Mouse (Mus musculus) gastrocnemius, postnatal 4 days (tissue): ENCODE results near the gene Cyp4f18. TPM values are rescaled to one million over a fixed set of nuclear protein-coding genes. Genes with fewer than 3 reads are reported as not detected.
"Not testable (repeated sequence)": the region's sequence is repeated elsewhere in the genome, so short reads cannot be mapped to it uniquely, and the experiment has no call there.

ENCODE experiments used
- DNase-seq, 2 experiments: peaks; one replicate each; pipeline ENCODE4 v3.0.0; 2021 to 2022; ENCODE audit warnings: low spot score in 2 of 2, mixed read lengths in 2 of 2
- long read RNA-seq, 2 experiments: library from polyadenylated mRNA; stranded (forward); transcript quantifications; one replicate each; pipeline ENCODE4 v2.0.0; 2021
- total RNA-seq, 2 experiments: library from RNA; stranded (reverse); gene quantifications; 2 replicates each; pipeline ENCODE4 v1.2.3; 2021

Gene Cyp4f18
- under 1 TPM; 0.37 to 0.44 TPM for total RNA-seq
- long read RNA-seq, experiment 1, partial matches to known transcripts, result 0 of 1 reads
- long read RNA-seq, experiment 1, other reads (novel, unspliced or antisense), result 0 of 1 reads
- long read RNA-seq, experiment 2, partial matches to known transcripts, result 0 of 3 reads
- long read RNA-seq, experiment 2, other reads (novel, unspliced or antisense), result 2 of 3 reads

- DNase-seq, result no peak
These were observed at the start of gene Cyp4f18 for GRCm38 (mm10) chr8:72009473-72009872. TSS of gene Cyp4f18 (minus strand) at chr8:72009626.

DNA sequence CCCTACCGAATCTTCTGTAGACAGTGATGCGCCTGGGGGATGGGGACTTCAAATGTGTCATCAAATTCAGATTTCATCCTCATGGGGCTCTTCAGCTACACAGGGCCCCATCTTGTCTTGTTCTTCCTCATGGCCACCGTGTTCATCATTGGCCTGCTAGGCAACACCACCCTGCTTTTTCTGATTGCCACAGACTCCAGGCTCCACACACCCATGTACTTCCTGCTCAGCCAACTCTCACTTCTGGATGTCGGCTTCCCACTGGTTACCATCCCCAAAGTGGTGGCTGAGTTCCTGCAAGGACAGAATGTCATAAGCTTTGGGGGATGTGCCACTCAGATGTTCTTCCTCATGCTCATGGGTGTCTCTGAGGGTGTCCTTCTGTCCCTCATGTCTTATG lies 48.2 kb upstream of the Cyp4f18 start:
- DNase-seq, result not testable (repeated sequence)

DNA sequence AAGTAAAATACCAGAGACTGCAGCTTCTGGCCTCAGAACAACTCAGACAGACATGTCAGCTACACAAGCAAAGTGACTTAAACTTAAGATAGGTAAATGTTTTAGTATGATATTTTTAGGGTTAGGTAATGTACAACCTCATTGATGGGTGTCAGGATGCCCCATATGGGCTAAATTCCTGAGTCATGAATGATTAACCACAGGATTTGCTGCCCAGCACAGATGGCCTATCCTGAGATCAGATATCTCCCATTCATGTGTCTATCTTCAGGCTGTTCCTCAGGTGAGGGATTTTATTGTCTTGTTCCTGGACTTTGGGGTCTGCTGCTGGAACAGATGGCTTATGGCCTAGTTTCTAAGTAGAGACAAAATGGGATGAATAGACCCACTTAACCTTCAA lies 45.2 kb upstream of the Cyp4f18 start:
- DNase-seq, result not testable (repeated sequence)

GRCm38 (mm10) chr8:72042493-72042892 lies 33.1 kb upstream of the Cyp4f18 start:
- no peak for DNase-seq

DNA sequence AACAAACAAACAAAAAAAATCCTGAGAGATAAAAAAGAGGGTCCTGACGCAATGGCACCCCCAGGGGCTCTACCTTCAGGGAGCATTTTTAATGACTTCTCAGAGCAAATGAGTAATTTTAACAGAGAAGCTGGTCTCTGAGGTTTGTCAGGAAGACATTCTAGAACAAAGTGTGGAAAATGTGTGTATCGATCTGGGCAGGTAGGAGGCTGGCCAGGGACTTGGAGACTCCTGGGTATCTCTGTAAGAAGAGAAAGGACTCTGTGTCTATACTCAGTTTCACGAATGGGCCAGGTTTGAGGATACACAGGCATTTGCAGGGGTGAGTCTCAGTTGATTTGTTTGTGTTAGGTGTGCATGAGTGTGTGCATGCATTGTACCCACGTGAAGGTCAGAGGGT lies 31.5 kb upstream of the Cyp4f18 start, which contains the start of gene Olfr372:
Gene Olfr372, plus strand, starts transcription at position 301 of the 400 bp plus-strand sequence.
- DNase-seq, result not testable (repeated sequence)

DNA sequence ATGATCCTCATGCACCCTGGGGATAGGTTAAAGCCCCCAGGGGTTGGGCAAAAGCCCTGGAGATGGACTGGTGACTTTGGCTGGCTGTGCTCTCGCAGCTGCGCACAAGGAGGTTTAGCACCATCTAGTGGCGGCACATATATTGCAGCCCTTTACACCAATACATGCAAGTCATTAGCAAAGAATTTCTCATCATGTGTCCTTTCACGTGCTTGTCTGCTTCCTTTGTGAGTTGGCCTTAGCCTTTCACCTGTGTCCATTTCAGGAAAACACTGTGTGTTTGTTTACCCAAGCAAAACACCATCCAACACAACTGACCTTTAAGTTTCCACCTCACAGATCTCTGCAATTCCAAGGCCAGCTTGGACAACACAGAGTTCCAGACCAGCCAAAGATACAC lies 23.5 kb upstream of the Cyp4f18 start:
- DNase-seq, result peak in 1 of 2 experiments; percentile 29

- DNase-seq, result not testable (repeated sequence)
These were observed 15.5 kb upstream of the Cyp4f18 start for GRCm38 (mm10) chr8:72024886-72025285.

- DNase-seq, result no peak
These were observed 10.4 kb upstream of the Cyp4f18 start for GRCm38 (mm10) chr8:72019816-72020215.

GRCm38 (mm10) chr8:72019022-72019421 lies 9.6 kb upstream of the Cyp4f18 start:
- DNase-seq, result not testable (repeated sequence)

DNA sequence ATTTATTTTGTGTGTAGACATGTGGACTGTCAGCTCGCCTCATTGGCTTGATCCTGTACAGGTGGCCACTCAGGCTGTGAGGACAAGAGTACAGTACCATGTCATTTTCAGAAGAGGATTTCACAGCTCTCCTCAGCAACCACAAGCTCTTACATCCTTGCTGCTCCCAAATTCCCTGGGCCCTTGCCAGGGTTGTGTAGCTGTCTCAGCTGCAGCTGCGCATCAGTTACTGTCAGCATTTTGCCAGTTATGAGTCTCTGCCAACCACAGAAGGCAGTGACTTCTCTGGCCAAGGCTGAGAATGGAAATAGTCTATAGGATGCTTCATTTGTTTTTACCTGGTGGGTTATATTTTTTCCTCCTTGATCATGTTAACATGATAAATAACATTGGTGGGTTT lies 8.7 kb upstream of the Cyp4f18 start:
- peak in 1 of 2 experiments; percentile 36 for DNase-seq

- DNase-seq, result not testable (repeated sequence)
These were observed 7.9 kb upstream of the Cyp4f18 start for GRCm38 (mm10) chr8:72017339-72017738.

GRCm38 (mm10) chr8:72013506-72014228 lies 4.2 kb upstream of the Cyp4f18 start:
- DNase-seq, result peak in 1 of 2 experiments; percentile 5

DNA sequence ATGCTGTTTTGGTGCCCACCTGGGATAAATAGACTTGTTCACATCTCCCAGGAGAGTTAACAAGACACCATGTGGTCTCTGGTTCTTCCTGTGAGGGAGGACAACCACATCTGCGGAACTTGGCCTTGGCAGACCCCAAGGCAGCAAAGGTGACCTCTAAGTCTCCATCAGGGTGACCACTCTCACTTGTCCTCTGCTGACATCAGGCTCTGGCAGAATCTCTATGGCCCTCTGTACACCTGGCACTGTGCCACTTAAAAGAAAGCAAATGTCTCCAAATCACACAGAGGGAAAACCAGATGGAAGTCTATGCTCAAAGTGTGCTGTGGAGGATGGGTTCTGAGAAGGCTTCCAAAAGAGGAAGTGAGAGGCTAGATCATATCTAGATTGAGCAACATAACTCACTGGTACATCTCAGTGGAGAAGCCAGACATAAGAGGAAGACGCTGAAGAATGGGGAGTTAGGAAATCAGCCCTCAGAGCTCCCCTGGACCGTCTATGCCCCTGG lies 1.2 kb downstream of the Cyp4f18 start:
- DNase-seq, result no peak

GRCm38 (mm10) chr8:72006763-72007162 lies 2.7 kb downstream of the Cyp4f18 start:
- no peak for DNase-seq

DNA sequence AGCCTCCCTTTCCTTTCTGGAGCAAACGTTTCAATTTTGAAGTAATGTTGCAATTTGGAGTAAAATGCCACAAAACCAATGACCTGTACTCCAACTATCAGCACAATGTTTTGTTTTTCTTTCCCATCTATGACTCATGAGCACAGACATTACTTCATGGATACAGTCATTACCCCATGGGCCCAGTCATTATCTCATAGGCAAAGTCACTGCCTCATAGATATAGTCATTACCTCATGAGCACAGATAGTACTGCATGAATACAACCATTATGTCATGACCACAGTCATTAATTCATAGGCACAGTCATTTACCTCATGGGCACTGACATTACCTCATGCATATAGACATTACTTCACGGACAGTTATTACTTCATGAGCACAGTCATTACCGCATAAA lies 3.5 kb downstream of the Cyp4f18 start:
- DNase-seq, result no peak

DNA sequence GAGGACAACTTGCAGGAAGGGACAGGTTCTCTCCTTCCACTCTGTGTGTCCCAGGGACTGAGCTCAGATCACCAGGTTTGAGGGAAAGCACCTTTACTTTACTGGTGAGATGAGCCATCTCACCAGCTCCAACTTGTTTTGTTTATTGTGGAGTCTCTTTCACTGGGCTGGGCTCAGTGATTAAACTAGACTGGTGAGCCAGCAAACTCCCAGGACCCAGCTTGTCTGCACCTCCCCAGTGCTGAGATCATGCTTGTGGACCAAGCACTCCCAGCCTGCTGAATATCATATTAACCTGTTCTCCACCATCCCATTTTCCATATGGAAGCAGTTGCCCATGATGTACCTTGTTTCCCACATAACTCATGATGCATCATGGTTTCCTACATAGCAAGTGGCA lies 6.5 kb downstream of the Cyp4f18 start:
- DNase-seq, result no peak

DNA sequence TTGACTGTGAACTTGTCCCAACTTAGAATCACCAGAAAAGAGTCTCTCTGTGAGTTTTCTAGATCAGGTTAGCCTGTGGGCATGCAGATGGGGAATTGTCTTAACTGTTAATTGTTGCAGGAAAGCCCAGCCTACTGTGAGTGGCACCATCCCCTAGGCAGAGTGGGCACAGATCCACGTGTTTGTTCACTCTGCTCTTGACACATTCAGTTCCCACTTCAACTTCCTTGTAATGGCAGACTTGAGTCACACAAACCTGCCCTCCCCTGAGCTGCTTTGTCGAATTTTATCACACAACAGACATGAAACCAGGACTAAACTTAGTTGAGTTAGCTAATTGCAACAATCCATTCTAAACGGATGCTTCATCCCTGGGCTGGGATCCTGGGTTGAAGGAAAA lies 9.2 kb downstream of the Cyp4f18 start:
- DNase-seq, result no peak

GRCm38 (mm10) chr8:71999434-71999833 lies 10.0 kb downstream of the Cyp4f18 start:
- DNase-seq, result no peak

DNA sequence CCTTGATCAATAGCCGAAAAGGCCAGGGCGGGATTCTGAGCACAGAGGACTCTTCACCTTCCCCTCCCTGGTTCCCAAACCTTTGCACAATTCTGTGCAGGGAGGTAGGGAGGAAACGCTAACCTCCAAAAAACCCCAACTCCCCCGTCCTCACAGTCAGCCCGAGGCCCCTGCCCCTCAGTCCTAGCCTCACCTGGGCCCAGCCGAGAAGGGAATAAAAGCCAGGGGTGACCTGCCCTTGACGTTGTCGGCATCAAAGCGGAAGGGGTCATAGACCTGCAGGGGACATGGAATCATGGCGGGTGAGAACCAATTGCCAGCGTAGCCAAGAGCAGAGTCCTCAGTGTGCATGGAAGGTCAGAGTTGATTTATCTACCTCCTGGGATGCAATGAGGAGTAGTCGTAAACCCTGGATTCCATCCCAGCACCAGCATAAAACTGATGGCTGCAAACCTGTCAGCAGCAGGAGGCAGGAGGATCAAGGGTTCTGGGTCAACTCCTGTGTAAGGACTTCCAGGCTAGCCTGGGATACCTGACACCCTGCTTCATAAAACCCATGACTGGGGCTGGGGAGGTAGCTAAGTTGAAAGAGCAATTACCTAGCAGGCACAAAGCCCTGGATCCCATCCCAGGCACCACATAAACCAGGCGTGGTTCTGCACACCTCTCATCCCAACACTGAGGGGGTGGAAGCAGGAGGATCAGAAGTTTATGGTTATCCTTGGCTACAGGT lies 20.4 kb downstream of the Cyp4f18 start:
- DNase-seq, result no peak

- DNase-seq, result peak in 1 of 2 experiments; percentile 30
These were observed 21.1 kb downstream of the Cyp4f18 start for GRCm38 (mm10) chr8:71988110-71988866.

DNA sequence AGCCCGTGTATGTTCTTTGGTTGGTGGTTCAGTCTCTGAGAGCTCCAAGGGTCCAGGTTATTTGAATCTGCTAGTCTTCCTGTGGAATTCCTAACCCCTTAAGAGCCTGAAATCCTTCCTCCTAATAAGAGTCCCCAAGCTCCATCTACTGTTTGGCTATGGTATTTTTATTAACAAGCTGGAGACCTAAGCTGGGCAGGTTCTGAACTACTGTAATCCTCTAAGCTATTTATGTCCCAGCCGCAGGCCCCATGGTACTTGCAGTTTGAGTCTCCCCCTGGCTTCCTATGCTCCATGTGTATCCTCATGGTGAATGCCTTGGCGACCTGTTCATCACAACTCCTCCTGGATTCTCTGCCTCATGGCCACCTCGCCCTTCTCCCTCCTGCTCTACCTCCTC lies 24.8 kb downstream of the Cyp4f18 start:
- no peak for DNase-seq
